Mouse (Mus musculus) cerebellum, adult 9-10 months (tissue): ENCODE results near the gene Trim9.

Experiments
- DNase-seq: peaks from one replicate; pipeline ENCODE4 v3.0.0; 2022

The Trim9 gene

DNA sequence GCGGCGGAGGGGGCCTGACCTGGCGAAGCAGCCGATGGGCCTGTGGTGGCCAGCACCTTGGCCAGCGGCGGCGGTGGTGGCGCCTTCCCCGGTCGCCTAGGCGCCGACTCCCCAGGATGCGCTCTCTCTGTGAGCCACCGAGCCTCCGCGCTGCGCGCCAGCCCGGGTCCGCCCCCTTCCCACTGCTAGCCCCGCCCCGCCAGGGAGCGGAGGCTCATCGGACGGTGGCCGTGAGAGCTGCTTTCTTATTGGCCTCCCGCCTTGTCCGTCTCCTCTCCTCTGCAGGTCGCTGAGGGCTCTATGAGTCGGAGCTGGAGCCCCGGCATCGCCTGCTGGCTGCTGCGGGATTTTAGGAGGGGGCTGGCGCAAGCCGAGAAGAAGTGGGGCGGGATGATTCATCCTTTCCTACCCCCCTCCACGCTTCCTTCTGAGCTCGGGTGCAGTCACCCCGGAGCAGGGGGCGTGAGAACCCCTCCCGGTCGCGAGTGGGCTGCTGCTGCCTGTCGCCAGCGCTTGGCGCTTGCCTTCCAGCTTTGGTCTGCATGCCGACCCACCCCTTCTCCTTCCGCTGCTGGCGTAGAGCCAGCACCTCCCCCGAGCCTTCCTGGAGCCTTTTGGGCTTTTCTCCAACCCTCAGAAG is at the start of gene Trim9:
Gene Trim9, minus strand, starts transcription at position 413 of the 640 bp plus-strand sequence.
- DNase-seq = peak; percentile 99

DNA sequence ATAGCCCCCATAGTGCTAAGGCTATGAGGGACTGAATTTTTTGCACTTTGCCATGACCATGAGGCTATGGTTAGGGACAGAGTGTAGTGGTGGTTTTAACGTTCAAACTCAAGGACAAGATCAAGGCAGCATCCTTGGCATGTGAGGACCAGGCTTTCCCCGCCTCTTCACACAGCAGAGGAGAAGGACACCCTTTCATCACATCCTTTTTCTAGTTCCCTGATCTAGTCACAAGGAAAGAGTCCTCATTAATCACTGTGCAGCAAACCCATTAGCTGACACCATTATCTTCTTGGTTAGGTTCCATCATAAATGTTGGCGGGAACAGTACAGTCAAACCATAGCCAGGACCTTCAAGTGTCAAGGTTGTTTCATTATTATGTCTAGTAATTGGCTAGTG is 47.6 kb upstream of the Trim9 start:
- no peak for DNase-seq

DNA sequence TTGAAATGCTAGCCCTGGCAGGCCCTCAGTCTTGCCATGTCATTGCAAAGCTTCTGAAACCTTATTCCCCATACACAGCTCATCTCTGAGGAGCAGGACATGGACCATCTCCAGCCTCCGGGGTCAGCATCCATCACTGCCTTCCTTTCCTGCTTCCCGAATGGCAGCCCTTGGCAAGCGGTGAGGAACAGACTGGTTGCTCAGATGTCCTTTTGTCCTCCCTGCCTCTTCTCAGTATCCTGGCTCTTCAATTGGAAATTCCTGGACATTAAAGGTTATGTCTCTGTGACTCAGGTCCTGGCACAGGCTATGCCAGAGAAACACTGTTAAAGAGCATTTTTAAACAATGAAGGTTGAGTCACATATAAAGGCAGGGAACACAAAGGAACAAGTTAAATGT is 43.8 kb upstream of the Trim9 start:
- DNase-seq = peak; percentile 71

DNA sequence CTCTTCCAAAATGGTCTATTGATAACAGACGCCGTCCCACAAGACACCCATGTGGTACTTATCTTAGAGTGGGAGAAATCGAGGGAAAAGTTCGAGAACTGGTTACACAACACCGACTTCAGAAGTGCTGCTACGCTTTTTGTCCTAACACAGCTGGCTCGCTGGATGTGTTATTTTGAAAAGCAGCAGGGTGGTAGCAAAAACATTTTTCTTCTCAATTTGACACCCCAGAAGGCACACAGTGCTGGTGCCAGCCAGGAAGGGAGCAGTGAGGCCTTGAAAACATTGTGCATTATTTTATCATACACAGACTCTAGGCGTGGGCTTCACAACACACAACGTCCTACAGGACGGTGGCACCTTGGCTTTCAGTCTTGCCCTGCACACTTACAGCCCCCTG is 27.6 kb upstream of the Trim9 start:
- DNase-seq = no peak

DNA sequence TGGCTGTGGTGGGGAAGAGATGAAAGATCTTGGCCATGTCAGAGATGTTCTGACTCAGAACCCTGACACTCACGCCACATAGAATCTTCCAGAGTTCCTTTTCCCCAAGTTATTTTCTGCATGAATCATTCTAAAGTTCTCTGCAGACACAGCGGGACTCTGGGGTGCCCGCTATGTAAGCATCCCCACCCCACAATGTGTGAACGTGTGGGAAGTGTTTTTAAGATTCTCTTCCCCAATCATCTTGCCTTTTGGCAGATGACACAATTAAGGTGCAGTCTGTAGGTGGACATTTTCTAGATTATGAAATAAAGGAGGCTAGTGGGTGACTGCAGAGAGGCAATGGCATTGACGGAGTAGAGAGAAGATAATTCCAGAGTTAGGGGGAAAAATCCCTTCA is 25.5 kb upstream of the Trim9 start:
- DNase-seq = no peak

DNA sequence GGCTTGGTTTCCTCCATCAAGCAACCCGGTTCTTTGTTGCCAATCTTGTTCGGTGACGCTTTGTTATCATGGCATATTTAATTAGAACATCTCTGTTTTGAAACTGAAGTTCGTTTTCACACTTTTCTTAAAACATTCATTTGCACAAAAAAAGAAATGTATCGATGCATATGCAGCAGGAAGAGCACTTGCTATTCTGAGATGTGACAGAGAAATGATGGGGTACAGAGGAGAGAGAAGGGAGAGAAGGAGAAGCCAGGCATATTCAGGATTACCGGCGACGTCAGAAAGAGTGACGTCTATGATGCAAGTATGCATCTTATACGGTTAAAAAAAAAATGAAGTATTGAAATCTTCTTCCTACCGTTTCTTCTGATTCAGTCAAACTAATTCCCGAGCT is 21.9 kb upstream of the Trim9 start:
- no peak for DNase-seq

DNA sequence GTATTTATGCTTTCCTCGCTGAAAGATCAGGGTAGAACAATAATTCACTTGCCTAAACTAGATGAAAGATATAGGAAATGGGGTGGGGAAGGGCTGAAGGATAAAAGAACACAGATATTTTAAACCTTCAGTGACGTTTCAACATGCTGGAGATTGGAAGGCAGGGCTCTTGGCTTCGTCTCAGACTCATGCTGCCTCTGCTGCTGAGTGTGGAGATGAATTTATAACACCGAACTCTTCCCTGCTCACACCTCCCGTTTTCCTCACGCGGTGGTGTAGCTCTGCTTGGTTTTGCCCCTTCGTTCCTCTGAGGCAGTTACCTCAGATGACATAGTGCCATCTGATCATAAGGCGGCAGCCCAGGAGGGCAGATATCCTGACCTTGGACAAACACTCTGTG is 21.4 kb upstream of the Trim9 start:
- no peak for DNase-seq

DNA sequence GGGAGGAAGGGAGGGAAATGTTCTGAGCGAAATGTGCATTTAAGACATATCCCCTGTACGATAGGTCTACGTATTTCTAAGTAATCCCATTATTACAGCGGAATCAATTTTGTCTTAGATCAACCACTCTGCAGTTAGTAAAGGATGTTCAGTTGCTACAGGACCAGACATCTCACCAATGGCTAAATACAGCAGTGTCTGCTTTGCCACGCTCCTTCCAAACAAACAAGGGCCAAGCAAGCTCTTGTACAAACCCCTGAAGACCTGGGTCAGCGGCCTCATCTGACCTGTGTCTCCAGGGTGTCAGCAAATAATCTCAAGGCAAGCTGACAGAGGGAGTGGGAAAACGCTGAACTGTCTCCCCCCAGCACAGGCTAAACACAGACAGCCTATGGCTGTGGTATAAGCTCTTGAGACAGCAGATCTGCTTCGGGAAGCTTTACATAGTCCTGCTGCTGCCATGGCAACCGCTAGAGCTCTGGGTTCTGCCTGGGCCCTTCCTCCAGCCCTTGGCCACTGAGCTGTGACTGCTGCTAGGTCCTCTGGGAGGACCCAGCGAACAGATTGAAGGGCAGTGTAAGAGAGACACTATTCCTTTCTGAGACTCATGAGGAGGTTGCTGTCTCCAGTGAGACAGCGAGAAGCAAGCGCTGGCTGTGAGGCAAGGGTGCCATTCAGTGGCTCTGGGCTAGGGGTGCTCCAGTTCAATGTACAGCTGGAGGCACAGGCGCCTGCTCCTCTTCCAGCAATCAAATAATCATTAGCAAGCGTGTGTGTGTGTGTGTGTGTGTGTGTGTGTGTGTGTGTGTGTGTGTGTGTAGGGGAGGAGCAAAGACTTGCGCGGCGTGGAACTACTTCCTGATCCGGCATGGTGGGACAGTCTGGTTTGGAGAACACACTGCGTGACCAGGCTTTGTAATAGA is 20.2 kb upstream of the Trim9 start:
- DNase-seq = no peak

DNA sequence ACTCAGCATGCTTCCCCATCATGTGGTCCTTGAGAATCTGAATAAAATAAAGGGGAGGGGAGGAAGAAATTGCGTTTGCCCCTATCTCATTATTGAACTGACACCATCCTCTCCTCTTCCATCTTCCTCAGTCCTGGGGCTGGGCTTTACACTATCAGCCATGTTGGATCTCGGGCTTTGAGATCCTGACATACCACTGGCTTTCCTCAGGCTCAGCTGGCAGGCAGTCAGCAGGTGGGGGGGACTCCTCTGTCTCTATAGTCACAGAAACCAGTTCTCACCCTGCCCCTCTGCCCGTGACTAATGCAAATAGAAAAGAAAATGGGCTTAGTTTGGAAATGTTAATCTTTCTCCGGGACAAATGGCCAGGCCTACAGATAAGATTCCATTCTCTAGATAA is 15.6 kb upstream of the Trim9 start:
- no peak for DNase-seq

DNA sequence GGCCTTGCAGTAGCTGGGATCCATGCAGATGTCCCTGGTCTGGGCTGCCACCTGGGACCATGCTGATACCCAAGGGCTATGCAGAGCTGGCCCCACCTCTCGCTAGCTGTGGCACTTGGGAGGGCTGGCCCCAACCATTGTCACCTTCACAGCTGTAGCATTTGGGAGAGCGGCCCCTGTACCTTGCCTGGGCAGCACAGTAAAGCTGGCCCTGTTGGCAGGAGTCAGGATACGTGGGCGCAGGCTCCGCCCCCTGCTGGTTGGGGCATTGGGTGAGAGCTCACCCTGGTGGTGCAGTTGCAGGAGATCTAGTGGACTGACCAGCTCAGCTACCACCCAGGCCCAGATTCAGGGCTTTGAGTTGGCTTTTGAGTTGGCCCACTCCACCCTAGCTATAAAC is 12.9 kb upstream of the Trim9 start:
- DNase-seq = no peak

DNA sequence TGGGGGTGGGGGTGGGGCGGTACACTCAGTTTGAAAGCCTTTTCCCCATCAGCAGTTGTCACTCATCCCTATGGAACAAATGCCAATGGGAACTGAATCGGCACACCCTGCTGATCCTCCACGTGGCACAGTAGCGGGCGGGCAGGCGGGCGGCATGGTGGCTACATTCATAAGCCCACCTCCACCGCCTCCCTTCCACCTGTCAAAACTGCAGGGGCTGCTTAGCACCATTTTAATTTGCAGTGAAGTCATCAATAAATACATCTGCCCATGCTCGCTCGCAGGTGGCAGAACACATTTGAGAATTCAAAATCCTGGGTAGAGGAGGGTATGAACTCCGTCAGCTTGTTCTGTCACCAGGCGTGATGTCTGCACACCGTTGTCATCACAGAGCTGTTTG is 12.0 kb upstream of the Trim9 start:
- DNase-seq = no peak

DNA sequence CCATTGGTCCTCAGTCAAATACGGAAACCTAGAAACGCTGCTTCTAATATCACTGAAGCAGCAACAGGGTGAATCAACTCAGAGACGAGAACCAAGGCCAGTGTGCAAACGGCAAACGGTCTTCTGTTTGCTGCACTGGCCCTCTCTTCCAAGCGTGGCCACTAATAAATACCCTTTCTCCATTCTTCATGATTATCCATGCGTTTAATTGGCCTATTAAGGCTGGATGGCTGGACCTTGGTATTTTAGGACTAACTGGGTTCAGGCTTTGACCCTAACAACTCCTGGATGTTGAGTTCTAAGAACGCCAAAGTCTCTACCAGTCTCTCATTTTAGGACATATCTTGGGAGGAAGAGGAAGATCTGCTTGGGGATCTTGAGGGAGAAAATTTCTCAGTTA is 7.5 kb upstream of the Trim9 start:
- no peak for DNase-seq

DNA sequence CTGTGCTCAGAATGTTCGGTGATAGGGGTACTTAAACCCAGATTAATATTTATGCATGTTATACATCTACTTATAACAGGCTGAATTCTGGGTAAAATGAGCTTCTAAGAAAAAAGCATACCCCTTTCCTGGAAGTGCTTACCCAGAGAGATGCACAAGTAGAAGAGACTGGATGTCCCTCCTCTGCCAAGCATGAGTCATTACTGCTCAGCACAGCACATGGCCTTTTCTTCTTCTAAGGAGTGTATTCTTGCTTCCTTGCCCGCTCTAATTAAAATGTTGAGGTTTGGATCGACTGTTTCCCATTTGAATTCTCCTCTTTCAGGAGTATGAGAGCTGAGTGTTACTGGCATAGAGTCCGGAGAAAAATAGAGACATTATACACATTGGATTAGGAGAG is 3.1 kb upstream of the Trim9 start:
- DNase-seq = no peak

DNA sequence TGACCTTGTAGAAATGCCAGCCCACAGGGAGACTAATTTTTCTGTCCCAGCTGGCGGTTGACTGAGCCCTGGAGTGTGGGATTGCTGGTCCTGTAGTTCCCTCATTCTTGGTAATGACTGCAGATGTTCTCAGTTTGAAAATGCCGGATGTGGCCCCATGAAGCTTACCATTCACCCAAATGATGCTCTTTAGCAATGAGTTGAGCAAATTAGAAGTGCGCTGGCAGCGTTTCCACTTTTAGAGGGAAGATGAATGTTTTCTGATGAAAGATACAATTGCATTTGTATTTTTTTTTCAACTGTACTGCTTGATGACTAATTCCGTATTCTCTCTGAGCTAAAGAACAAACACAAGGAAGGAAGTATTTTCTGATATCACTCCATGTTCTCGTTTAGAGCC is 2.4 kb upstream of the Trim9 start:
- DNase-seq = no peak

DNA sequence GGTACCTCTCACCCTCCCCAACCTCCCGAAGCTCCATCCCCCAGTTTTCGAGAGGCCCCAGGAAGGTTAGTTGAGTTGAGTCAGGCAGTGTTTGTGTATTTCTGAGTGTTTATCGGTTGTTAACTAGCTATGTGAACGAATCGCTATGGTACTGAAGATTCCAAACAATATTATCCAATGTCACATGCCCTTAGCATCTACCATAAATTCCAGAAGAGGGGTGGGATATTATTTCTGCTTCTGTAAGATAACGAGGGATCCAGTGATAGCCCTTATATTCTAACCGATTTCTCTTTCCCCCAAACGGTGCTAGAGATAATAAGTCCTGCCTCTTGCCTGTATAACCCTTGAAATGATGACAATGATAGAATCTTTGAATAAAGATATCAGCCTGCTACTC is 612 bp upstream of the Trim9 start:
- no peak for DNase-seq

DNA sequence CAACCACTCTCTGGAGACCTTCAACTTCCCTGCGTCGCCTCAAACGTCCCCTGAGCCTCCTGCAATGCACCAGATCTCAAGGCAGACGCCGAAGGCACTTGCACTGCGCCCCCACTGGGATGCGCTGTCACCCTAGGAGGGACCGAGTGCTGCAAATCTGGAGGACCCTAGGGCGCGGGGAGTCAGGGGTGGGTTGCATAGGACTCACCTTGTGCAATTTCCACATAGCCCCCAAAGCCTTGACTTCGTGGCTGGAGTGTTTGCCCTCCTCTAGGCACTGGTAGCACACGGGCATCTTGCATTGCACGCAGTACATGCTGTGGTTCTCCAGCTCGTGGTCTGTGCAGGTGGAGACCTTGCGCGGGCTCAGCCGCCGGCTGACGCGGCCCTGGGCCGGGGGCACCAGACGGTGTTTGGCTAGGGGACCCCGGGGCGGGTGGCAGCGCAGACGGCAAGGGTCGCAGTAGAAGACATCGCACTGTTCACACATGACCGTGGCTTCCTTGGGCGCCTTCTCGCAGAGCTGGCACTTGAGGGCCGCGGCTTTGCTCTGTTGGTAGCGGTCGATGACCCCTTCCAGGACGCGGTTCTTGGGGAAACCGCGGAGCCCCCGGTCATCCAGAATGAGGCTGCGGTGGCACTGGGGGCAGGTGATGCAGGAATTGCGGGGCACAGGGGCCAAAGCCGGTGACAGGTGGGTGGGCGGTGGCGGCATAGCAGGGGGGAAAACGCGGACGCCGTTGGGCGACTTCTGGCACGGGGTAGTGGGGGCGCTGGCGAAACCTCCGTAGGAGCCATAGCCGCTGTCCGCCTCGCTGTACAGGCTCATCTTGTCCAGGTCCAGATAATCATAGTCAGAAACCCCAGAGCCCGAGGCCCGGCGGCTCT is 1.0 kb downstream of the Trim9 start:
- DNase-seq = peak; percentile 81

DNA sequence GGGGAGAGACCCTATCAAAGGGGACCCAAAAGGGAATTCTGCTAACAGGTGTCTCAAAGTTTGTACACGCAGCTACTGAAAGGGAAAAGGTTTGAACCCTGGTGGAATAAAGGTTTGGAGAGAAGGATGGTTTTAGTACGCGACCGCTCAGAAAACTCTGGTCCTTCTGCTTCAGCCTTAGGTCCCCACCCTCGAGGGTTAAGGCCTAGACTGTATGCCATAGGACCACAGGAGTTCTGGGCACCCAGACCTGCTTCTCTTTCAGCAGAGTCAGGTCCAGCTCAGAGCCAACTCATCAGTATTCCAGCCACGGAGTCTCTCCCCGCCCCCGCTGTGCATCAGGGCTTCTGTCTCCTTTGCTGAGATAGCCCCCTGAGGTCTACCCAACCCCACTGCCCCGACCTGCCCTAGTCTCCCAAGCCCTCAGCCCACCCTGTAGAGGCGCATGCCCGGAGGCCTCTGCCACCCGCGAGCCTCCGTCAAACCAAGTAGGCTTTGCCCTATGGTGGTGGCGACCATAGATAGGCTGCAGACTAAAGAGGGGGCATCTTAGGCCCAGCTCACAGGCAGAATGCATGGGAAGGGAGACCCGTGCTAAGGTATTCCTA is 1.8 kb downstream of the Trim9 start:
- peak; percentile 63 for DNase-seq

DNA sequence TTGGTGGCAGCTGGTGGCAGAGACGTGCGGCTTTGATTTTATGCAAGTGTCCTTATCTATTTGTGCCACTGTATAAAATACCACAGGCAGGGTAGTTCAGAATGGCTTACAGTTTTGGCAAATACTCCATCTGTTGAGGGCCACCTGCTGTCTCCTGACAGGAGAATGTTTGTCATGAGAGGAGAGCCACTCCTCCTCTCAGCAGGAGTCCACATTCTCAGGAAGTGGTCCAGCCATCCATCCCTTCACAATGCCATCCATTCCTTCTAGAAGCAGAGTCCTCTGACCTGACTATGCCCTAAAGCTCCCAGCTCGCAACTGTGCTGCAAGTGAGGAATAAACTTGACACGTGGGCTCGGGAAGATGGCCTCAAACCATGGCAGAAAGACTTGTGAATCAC is 12.2 kb downstream of the Trim9 start:
- peak; percentile 62 for DNase-seq

DNA sequence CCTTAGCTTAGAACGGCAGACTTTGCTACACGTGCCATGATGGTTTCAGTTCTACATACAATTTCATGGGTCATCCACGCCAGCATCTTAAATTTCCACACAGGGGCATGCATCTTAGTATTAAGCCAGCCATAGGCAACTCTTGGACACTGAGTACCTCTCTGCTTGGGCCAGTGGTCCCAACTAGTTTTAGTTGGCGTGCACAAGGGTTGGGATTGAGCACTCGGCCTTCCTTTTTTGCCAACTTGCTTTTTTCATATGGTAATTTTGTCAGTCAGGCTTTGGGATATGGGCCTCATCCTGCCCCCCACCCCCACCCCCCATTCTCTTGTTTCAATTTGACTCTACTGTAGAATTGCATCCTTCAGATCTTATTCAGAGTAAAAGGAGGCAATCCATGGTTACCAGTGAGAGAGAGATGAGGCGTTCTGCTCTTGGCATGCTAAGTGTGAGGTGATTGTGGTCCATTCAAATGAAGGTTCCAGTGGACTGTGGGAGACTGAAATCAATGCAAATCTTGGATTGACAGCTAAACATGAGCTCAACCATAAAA is 14.1 kb downstream of the Trim9 start:
- DNase-seq = no peak

DNA sequence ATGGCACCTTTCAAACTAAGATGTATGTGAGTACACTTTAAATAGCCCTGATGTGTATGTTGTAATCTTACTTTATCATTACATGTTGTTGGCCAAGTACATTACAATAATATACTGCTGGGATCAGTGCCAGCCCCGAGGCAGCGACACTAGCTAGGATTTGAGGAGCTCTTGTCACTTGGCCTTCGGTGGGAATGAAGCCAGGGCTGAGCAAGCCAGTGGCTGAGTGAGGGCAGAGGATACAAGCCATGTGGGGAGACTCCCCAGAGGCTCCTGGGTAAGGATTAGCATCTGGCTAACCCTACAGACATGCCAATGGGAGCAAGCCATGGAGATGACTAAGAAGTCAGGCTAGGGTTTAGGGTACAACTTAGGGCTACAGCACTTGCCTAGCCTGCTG is 18.4 kb downstream of the Trim9 start:
- no peak for DNase-seq

DNA sequence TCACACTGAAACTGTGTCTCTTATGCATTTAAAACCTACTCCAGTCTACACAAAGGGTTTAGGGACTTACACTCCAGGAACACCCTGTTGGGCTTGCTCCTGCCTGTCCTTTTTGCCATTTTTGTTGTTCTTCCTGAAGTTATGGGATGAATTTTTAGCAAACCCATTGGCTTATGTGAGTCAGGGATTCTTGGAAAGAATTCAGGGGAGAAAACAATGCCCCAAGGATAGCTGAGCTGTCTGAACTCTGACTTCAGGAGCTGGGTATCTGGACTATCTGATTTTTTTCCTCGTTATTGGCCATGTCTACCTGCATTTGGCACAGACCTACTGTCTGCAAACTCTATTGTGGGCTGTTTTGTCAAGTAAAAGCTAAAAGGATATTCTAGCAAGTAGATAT is 20.5 kb downstream of the Trim9 start:
- DNase-seq = no peak

DNA sequence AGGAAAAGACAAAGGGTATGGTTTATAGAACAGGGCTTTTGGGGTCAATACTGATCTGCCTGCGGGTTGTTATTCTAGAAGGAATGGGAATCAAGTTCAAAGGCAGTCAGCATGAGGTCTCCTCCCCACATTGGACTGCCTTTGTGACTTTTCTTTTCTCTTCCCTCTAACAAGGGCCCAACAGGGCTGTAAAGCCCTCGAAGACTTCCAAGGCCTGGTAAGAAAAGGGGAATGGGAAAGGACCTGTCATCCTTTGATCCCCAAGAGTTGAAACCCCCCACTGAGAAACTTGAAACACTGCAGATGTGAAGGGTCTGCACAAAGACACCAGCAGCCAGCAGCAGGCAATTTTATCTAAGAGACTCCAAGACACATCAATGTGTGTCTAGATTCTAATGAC is 21.0 kb downstream of the Trim9 start:
- no peak for DNase-seq

DNA sequence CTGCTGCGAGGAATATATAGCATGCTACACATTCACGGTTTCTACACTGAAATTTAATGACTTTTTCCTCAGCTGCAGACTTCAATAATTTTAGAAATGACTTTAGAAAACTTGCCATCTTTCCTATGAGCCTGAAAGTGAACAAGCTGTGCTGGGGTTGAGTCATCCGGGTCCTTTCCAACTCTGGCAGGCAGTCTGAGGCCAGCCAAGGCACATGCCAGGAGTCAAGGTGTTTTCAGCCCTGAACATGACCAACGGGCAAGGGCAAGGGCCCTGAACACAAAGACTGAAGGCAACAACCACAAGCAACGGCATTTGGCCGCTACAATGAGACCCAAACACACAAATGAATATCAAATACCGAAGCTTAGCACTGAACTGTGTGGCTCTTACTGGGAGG is 21.6 kb downstream of the Trim9 start:
- peak; percentile 52 for DNase-seq
